Mouse (Mus musculus) hindbrain, embryonic 13.5 days (tissue): ENCODE results near the gene Asb14. TPM values are rescaled to one million over a fixed set of nuclear protein-coding genes. Genes with fewer than 3 reads are reported as not detected.
"Not testable (repeated sequence)": the region's sequence is repeated elsewhere in the genome, so short reads cannot be mapped to it uniquely, and the experiment has no call there.

ENCODE experiments used
- ATAC-seq: fragments of 200-750 bp; cut with Nextera tagmentation; 2 replicates; pipeline ENCODE4 v1.8.0; 2017; ENCODE audit warnings: moderate TSS enrichment; ENCODE audit not compliant: low FRiP score
- H3K27ac ChIP-seq: fragments of 300-500 bp; sonication (generic); 2 replicates; pipeline ENCODE4 v1.5.1; 2015; ENCODE audit warnings: inconsistent platforms, mild to moderate bottlenecking, moderate library complexity
- H3K27me3 ChIP-seq: fragments of 300-500 bp; sonication (generic); 2 replicates; pipeline ENCODE4 v1.6.1; 2015; ENCODE audit warnings: mild to moderate bottlenecking, inconsistent platforms
- H3K36me3 ChIP-seq: fragments of 300-500 bp; sonication (generic); 2 replicates; pipeline ENCODE4 v1.6.1; 2015; ENCODE audit warnings: mild to moderate bottlenecking, inconsistent platforms
- H3K4me1 ChIP-seq: fragments of 300-500 bp; sonication (generic); replicated peaks from 2 replicates; pipeline ENCODE4 v1.6.1; 2015; ENCODE audit warnings: inconsistent platforms
- H3K4me2 ChIP-seq: fragments of 300-500 bp; sonication (generic); 2 replicates; pipeline ENCODE4 v1.6.1; 2015; ENCODE audit warnings: inconsistent platforms, mild to moderate bottlenecking, moderate library complexity
- H3K4me3 ChIP-seq: fragments of 300-500 bp; sonication (generic); 2 replicates; pipeline ENCODE4 v1.5.1; 2015; ENCODE audit warnings: mild to moderate bottlenecking, inconsistent platforms
- H3K9ac ChIP-seq: fragments of 300-500 bp; sonication (generic); 2 replicates; pipeline ENCODE4 v1.6.1; 2015; ENCODE audit warnings: mild to moderate bottlenecking, inconsistent platforms
- H3K9me3 ChIP-seq: fragments of 300-500 bp; sonication (generic); 2 replicates; pipeline ENCODE4 v1.6.1; 2016; ENCODE audit warnings: inconsistent platforms
- WGBS: fragments of 180-500 bp; shearing (Covaris S2); methylation state at CpG from one replicate; pipeline ENCODE4 v1.1.7; 2015; 5-methylcytosine and 5-hydroxymethylcytosine counted together
- polyA plus RNA-seq: library from polyadenylated mRNA; unstranded; fragments of >200 nt; fragmentation: Nextera tagmentation; extraction: Ambion mirVana; gene quantifications from 2 replicates; pipeline ENCODE4 v1.2.1, GENCODE M21; 2015

Gene Asb14
- polyA plus RNA-seq, 1 experiment from 2014 or later = 0.22 TPM

DNA sequence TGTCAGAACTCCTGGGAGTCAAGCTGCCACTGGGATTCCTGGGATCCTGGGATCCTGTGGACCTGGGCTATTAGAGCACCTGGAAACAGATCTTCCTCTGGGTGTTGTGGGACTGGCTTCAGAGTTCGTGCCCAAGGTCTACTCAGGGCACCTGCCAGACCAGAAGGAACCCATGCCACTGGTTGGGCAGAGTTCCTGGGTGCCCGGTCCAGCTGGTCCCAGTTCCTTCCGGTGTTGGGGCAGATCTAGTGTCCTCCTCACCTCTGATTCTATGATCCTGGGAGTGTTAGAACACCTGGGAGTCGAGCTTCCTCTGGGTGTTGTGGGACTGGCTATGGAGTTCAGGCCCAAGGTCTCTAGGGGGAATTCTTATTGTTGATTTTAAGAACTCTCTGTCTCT, 13.0 kb downstream of the Asb14 start:
- WGBS = 88% methylated on average over 4 of the region's 4 CpGs
- Histone ChIP-seq H3K4me1 (no peaks in the 10 kb centered on the region), H3K9ac (no peak overlapping the region), H3K4me2 (no peak overlapping the region), H3K36me3 (no peaks in the 10 kb centered on the region), H3K9me3 (no peaks in the 10 kb centered on the region), H3K27ac (no peak overlapping the region), H3K4me3 (no peak overlapping the region), H3K27me3 (no peaks in the 10 kb centered on the region)
- ATAC-seq = no peak

DNA sequence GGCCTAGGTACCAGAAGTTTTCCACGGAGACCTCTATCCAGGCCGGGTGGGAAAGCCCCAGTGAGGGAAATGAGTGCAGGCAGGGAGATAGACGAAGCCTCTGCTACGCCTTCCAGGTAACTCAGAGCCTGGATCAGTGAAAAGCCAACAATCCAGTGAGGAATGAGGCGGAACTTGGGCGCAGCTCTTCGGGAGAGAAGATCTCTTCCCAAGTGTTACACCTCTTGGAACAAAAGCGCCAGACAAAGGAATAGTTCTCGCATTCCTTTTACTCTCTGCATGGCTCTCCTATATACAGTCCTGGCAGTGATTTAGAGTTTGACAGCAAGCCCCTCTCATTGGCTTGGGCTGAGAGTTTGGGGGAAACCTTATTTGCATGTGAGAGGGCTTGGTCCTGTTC, 16.1 kb downstream of the Asb14 start:
- H3K27ac ChIP-seq, H3K36me3 ChIP-seq, H3K9me3 ChIP-seq, H3K4me3 ChIP-seq, H3K4me2 ChIP-seq, H3K9ac ChIP-seq, H3K27me3 ChIP-seq, H3K4me1 ChIP-seq, ATAC-seq: not testable (repeated sequence)
- 43% methylated on average over 9 of the region's 9 CpGs for WGBS

- Histone ChIP-seq H3K9ac (no peak overlapping the region), H3K4me2 (no peak overlapping the region), H3K4me3 (no peak overlapping the region), H3K4me1 (no peaks in the 10 kb centered on the region), H3K27ac (no peak overlapping the region), H3K9me3 (no peaks in the 10 kb centered on the region), H3K36me3 (peaks cover 3% of the 10 kb centered on the region; the same call in 1 of the 2 replicates), H3K27me3 (no peaks in the 10 kb centered on the region)
- WGBS = 74% methylated on average over 6 of the region's 6 CpGs
- no peak for ATAC-seq
These were observed 16.8 kb downstream of the Asb14 start for GRCm38 (mm10) chr14:26911201-26911600.

DNA sequence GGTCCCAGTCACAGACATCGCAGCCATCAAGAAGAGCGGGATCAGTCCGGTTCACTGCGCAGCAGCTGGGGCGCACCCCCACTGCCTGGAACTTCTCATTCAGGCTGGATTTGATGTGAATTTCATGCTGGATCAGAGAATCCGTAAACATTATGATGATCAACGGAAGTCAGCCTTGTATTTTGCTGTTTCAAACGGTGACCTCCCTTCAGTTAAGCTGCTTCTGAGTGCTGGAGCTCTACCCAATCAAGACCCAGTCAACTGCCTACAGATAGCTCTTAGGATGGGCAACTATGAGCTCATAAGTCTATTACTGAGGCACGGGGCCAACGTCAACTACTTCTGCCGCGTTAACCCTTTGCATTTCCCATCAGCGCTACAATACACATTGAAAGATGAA, 17.5 kb downstream of the Asb14 start:
- Histone ChIP-seq H3K27ac (no peak overlapping the region), H3K9ac (no peak overlapping the region), H3K4me2 (no peak overlapping the region), H3K9me3 (no peaks in the 10 kb centered on the region), H3K27me3 (no peaks in the 10 kb centered on the region), H3K36me3 (peaks cover 3% of the 10 kb centered on the region; the same call in 1 of the 2 replicates), H3K4me3 (no peak overlapping the region), H3K4me1 (no peaks in the 10 kb centered on the region)
- ATAC-seq = no peak
- WGBS = 95% methylated on average over 13 of the region's 13 CpGs

DNA sequence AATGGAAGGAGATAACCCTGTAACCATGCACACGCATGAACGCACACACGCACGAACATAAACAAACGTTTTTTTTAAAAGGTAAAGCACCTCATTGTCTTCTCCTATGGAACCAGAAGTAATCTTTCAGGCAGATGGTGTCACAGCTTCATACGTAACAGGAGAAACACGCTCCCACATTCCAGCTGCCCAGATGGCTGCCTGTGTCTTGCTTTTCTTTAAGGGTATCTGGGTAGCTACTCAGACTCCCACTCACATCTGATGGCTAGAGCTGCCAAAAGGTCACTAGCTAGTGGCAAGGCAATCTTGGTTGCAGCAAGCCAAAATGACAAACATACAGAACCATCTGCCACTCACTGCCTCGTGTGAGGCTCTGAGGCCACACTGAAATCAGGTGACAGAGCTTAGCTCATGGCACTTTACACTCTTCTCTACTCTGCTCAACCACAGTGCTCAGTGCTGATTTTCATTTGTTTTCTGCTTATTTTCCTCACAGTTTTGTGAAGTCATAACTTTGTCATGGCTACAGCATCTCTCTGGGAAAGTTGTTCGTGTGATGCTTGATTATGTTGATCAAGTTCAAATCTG, 19.4 kb downstream of the Asb14 start:
- Histone ChIP-seq H3K27ac (no peak overlapping the region), H3K36me3 (peaks cover 7% of the 10 kb centered on the region), H3K4me2 (no peak overlapping the region), H3K9me3 (no peaks in the 10 kb centered on the region), H3K27me3 (no peaks in the 10 kb centered on the region), H3K4me1 (no peaks in the 10 kb centered on the region), H3K4me3 (no peak overlapping the region), H3K9ac (no peak overlapping the region)
- ATAC-seq = no peak
- WGBS = 58% methylated on average over 9 of the region's 9 CpGs

GRCm38 (mm10) chr14:26919310-26919709, 25.0 kb downstream of the Asb14 start:
- Histone ChIP-seq H3K9me3 (no peaks in the 10 kb centered on the region), H3K4me3 (no peak overlapping the region), H3K36me3 (peaks cover 42% of the 10 kb centered on the region), H3K27ac (no peak overlapping the region), H3K9ac (no peak overlapping the region), H3K4me1 (no peaks in the 10 kb centered on the region), H3K4me2 (no peak overlapping the region), H3K27me3 (no peaks in the 10 kb centered on the region)
- ATAC-seq = no peak
- WGBS = 95% methylated on average over 3 of the region's 3 CpGs

GRCm38 (mm10) chr14:26923702-26924421, 29.5 kb downstream of the Asb14 start:
- H3K4me1 ChIP-seq = no peaks in the 10 kb centered on the region
- H3K9me3 ChIP-seq = no peaks in the 10 kb centered on the region
- H3K27ac ChIP-seq = no peak overlapping the region
- H3K9ac ChIP-seq = no peak overlapping the region
- peaks cover 66% of the 10 kb centered on the region for H3K36me3 ChIP-seq
- 96% methylated on average over 5 of the region's 5 CpGs for WGBS
- ATAC-seq = no peak
- no peak overlapping the region for H3K4me2 ChIP-seq
- no peak overlapping the region for H3K4me3 ChIP-seq
- no peaks in the 10 kb centered on the region for H3K27me3 ChIP-seq

DNA sequence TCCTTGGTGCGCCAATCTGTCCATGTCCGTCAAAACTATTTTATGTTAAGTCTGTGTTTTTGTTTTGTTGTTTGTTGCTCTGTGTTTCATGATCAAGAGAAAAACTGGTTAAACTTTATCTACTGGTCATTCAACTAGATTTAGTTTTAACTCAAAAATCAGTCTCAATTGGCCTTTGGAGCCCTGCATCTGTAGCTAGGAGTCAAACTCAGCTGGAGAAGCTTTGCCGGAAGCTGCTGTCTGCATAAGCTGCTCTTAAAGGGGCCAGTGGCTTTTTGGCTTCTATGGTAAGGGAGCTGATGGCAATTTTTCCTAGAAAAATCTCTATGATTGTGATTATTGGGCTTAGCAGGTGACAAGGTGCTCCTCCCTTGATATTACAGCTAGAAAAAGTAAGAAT, 40.5 kb downstream of the Asb14 start:
- no peaks in the 10 kb centered on the region for H3K4me1 ChIP-seq

DNA sequence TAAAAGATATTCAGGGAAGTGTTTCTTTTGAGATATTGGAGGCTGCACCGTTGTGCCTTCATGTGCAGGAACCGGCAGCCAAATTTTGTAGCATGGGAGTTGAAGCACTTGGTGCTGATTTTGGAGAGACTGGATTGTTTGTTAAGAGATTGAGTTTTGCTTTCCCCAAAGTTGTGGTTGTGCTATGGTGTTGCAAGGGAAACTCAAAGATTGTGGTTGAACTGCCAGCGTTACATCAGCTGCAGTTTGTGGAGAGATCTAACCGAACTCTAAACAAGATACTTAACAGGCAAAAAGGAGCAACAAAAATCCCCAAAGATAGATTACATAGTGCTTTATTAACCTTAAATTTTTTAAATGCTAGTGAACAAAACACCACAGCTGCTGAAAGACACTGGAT, 41.2 kb downstream of the Asb14 start:
- H3K27ac ChIP-seq = no peak overlapping the region
- 94% methylated on average over 4 of the region's 4 CpGs for WGBS
- H3K4me1 ChIP-seq = no peaks in the 10 kb centered on the region
- H3K4me3 ChIP-seq = no peak overlapping the region
- no peak for ATAC-seq
- no peak overlapping the region for H3K9ac ChIP-seq
- H3K4me2 ChIP-seq = no peak overlapping the region
- H3K27me3 ChIP-seq = no peaks in the 10 kb centered on the region
- no peaks in the 10 kb centered on the region for H3K9me3 ChIP-seq
- peaks cover 48% of the 10 kb centered on the region for H3K36me3 ChIP-seq

More for the DNA sequence above, 40.5 kb downstream of the Asb14 start:
- Histone ChIP-seq H3K4me3 (no peak overlapping the region), H3K9me3 (no peaks in the 10 kb centered on the region), H3K9ac (no peak overlapping the region), H3K27me3 (no peaks in the 10 kb centered on the region), H3K27ac (no peak overlapping the region), H3K36me3 (peaks cover 44% of the 10 kb centered on the region), H3K4me2 (no peak overlapping the region)
- ATAC-seq = no peak
- WGBS = 89% methylated on average over 3 of the region's 3 CpGs

DNA sequence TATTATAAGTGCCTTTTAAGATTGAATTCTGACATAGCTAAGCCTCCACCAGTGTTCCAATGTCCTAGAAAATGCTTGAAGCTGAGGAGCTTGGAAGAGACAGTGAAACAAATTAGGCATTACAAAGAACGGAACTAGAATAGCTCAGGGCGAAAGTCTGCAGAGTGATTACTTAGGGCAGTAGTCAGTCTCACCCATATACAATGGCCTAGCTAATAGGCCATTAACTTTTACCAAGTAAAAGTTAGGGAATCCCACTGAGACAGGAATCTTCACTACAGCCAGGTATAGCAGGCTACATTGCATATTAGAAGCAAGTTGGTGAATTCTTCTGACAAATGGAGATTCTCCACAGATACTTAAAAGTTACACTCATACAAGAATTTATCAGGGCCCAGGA, 61.8 kb downstream of the Asb14 start:
- H3K9me3 ChIP-seq, H3K4me2 ChIP-seq, H3K4me1 ChIP-seq, H3K4me3 ChIP-seq, H3K27ac ChIP-seq, H3K27me3 ChIP-seq, ATAC-seq, H3K9ac ChIP-seq: not testable (repeated sequence)
- H3K36me3 ChIP-seq = peaks cover 37% of the 10 kb centered on the region
- WGBS = 58% methylated on average over 2 of the region's 2 CpGs

GRCm38 (mm10) chr14:26960518-26960917, 66.2 kb downstream of the Asb14 start:
- H3K4me2 ChIP-seq = no peak overlapping the region
- no peak overlapping the region for H3K27ac ChIP-seq
- ATAC-seq = no peak
- H3K36me3 ChIP-seq = peaks cover 35% of the 10 kb centered on the region
- H3K9ac ChIP-seq = no peak overlapping the region
- no peaks in the 10 kb centered on the region for H3K4me1 ChIP-seq
- no peaks in the 10 kb centered on the region for H3K9me3 ChIP-seq
- H3K27me3 ChIP-seq = no peaks in the 10 kb centered on the region
- WGBS = 83% methylated on average over 1 of the region's 1 CpGs
- H3K4me3 ChIP-seq = no peak overlapping the region
